Mouse (Mus musculus) MN1 (cell line): ENCODE results near the gene Gm11639.
"Not testable (repeated sequence)": the region's sequence is repeated elsewhere in the genome, so short reads cannot be mapped to it uniquely, and the experiment has no call there.

Experiments
- DNase-seq: peaks from one replicate; pipeline ENCODE4 v3.0.0-alpha.2; 2016; ENCODE audit warnings: low spot score

Gene Gm11639

DNA sequence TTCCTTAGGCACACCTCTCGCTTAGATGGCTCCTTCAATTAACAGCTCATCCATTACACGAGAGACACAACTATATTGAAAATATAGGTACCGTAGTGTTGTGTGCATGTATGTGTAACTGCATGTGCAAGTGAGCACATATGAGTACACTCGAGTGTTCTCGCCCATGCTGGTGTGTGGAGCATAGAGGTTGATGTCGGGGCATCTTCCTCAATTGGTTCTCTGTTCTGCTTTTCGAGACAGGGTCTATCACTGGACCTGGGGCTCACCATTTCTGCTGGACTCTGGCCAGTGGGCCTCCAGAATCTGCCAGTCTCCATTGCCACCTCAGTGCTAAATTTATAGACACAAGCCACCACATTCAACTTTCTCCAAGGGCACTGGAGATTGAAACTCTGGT, 432.3 kb downstream of the Gm11639 start:
- DNase-seq: no peak

DNA sequence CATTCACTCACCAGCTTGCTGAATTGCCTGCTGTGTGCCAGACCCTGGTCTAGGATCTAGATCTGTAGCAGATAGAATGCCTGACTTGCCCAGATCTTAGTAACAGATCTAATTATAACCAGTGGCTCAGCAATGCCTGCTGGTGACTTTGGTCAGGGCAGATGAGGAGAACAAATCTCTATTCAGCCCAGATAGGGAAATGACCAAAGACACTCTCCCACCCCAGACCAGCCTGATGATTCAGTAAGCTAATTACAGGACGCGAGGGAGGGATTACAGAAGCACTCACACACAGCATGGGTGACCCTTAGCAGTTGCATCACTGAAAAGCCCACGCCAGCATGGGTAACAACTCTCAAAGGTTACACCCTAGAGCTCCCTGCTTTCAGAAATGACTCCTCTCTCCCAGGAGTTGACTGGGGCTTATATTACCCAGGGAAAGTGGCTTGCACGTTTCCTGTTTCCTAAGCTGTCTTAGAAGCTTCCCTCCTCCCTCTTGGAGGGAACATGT, 435.1 kb downstream of the Gm11639 start:
- peak; percentile 73 for DNase-seq

DNA sequence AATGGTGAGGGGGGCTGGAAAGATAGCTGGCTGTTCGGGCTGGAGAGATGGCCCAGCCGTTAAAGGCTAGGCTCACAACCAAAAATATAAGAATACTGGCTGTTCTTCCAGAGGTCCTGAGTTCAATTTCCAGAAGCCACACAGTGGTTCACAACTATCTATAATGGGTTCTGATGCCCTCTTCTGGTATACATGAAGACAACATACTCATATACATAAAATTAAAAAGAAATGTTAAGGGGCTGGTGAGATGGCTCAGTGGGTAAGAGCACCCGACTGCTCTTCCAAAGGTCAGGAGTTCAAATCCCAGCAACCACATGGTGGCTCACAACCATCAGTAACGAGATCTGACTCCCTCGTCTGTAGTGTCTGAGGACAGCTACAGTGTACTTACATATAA, 436.3 kb downstream of the Gm11639 start:
- DNase-seq: not testable (repeated sequence)

DNA sequence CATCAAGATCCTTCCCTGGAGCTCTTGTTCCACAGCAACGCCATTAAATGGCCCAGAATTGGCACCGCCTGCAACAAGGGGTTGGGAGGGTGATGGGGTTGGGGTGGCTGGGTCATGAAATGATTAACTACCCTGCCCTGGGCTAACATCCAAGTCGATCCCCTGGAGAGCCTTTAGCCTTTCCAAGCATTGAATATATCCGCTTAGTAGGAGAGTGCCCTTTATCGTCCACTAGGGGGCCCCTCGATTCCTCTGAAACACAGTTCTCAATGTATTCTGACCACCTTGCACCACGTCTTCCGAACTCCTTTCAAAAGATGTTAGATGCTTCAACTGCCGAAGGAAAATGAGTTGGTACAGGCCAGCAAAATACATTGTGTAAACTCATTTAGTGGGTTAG, 438.5 kb downstream of the Gm11639 start:
- DNase-seq: peak; percentile 59

DNA sequence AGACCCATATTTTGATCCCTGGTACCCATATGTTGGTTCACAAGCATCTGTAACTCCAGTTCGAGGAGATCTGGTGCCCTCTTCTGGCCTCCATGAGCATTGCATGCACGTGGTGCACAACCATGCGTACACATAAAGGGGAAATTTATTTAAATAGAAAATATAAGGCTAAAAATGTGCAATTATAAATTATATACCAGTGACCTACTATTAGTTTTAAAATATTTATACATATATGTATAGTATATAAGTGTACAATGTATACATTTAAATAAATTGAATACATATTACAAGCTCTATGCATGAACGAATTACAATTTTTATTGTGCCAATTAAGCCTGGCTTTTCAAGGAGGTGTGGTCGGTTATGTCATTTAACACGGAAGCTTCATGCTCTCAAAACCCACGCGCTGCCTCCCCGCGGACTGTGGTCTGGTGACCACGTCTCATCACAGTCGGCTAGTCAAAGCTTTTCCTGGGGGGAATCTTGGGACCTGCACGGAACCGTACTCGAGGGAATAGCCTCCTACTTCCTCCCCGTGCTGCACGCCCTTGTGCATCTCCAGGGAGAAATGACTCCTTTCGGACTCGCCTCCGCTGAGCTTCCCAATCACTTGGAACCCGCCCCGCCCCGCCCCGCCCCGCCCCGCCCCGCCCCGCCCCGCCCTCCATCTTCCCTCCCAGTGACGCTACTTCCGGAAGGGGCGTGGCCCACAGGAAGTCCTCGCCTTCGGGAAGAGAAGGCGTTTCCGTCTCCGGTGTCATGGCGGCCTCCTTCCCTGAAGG, 440.4 kb downstream of the Gm11639 start, which contains the start of gene Mettl2:
Mettl2 (plus strand) TSS at position 691 of the 785 bp plus-strand sequence.
- peak; percentile 89 for DNase-seq

DNA sequence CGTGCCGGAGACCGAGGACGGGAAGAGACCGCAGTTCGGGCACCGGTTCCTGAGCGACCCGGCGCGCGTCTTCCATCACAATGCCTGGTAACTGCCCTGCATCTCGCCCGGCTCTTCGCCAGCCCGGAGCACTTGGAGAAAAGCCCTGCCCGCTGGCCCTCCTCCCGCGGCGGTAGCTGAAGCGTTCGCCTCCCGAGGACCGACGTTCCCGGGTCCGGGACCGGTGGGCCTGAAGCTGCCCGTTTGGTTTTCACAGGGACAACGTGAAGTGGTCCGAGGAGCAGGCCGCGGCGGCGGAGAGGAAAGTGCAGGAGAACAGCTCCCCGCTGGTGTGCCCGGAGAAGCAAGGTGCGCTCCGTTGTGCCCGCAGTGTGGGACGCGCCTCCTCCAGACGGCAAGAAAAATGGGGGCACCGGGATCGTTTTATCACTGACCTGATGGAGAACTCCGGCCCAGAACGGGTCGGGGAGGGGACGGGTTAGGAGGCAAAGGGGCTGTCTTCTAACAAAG, 441.1 kb downstream of the Gm11639 start:
- DNase-seq: peak; percentile 30

DNA sequence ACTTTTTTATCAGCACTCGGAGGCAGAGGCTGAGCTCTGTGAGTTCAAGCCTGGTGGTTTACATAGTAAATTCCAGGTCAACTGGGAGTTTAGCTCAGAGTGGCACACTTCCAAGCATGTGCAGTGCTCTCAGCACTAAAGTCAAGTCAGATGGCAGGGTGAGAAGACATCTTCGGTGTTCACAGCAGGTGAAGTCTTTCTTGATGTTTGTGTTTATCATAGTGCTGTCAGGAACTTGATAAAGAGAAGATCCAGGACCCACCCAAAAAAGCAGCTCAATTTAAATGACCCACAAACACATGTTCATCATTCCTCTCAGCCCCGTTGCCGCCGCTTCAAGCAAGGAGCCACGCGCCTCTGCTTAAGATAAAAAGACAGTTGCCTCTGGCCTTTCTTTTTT, 450.2 kb downstream of the Gm11639 start:
- no peak for DNase-seq

DNA sequence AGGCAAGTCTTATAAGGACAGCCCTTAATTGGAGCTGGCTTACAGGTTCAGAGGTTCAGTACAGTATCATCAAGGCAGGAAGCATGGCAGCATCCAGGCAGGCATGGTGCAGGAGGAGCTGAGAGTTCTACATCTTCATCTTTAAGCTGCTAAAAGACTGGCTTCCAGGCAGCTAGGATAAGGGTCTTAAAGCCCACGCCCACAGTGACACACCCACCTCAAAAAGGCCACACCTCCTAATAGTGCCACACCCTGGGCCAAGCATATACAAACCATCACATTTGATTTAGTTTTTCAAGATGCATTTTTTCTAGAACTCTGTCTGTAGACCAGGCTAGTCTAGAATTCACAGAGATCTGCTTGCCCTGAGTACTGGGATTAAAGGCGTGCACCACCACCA, 451.7 kb downstream of the Gm11639 start:
- DNase-seq: not testable (repeated sequence)

DNA sequence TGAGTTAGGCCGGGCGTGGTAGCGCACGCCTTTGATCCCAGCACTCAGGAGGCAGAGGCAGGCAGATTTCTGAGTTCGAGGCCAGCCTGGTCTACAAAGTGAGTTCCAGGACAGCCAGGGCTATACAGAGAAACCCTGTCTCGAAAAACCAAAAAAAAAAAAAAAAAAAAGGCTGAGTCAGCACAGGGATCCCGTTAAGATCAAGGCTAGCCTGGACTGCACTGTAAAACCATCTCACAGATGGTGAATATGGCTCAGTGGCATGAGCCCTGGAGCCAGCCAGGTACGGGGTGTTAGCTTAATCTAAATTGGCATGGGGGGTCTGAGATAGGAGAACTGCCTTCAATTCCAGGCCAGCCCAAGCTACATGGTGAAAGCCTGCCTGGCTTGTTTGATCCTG, 455.0 kb downstream of the Gm11639 start:
- DNase-seq: not testable (repeated sequence)

DNA sequence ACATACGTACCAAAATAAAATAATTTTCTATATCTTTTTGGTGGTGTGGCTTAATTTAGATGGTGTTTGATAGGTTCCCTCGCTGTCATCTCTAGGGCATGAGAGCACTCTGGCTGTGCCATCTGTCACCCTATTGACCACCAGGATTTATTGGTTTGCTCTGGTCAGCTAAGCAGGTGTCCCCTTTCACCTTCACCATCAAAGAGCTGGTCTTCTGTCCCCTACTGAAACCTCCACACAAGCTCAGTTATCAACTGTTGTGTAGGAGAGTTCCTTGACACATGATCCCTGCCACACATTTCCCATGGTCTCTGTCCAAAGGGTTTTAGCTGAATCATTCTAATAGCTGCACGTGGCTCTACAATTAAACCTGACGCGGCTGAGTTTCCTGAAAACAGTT, 455.6 kb downstream of the Gm11639 start:
- no peak for DNase-seq

DNA sequence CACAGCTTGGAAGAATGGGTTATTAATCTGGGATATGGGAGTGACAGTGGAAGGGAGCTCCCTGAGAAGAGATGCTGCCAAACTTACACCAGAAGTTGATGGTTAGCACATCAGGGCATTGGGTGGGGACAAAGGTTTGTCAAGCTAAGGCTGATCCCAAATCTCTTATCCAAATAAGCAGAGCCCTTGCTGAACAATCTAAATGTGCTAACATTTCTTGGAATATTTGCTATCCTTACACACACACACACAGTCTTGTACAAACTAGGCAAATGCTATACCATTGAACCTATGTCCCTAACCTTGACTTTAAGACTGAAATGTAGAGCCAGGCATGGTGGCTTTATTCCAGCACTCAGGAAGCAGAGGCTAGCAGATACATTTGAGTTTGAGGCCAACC, 458.1 kb downstream of the Gm11639 start:
- DNase-seq: no peak

DNA sequence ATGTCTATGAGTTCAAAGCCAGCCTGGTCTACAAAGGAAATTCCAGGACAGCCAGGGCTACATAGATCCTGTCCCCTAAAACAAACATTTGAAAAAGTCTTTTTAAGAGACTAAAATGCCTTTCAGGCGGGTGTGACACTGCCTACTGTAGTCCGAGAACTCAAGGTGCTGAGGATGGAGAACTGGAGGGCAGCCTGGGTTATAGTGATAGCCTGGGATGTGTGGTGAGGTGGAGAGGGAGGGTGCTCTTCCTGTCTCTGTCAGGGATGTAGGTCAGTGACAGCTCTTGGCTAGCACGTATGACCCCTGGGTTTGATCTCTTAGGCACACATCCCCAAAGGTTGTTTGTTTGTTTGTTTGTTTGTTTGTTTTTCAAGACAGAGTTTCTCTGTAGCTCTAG, 458.6 kb downstream of the Gm11639 start:
- no peak for DNase-seq

DNA sequence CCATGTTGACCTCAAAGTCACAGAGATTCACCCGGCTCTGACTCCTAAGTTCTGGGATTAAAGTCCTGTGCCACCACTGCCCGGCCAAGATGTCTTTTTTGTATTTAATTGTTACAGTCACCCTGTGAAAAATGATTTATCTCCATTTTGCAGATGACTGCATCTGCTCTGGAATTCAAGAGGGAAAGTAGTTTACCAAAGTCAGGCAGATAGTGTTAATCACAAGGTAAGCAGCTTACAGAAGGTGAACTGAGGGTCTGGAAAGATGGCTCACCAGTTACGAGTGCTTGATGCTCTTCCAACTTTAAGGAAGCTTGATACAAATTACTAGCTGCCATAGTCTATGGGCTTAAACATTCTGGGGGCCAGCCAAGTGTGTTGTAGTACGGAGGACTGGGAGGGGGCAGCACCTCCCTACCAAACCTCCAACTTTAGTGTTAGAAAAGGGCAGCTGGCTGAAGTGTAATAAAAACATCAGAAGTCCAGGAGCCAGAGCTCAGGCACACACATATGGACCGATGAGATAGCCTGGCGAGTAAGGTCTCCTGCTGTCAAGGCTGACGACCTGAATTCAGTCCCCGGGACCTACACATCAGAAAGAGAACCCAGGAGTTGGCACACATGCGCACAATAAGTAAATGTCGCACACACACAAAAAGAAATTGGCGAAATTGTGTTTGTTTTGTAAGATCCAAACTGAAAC, 459.2 kb downstream of the Gm11639 start:
- DNase-seq: no peak

DNA sequence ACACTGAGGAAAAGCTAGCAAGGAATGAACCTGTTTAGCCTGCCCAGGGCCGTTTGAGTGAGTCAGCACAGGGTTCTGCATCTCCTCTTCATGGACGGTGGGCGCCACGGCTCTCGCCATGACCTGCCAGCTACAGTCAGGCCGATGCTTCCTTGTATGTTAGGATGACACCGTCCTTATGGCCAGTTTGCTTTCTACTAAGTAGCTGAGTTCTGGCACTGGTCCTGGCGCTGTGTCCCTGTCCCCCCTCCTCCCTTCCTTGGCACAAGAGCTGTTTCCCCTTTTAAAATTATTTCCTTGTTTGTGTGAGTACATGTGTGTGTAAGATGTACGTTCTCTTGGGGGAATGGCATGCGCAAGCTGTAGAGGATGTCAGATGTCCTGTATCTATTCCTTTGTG, 459.7 kb downstream of the Gm11639 start:
- no peak for DNase-seq

DNA sequence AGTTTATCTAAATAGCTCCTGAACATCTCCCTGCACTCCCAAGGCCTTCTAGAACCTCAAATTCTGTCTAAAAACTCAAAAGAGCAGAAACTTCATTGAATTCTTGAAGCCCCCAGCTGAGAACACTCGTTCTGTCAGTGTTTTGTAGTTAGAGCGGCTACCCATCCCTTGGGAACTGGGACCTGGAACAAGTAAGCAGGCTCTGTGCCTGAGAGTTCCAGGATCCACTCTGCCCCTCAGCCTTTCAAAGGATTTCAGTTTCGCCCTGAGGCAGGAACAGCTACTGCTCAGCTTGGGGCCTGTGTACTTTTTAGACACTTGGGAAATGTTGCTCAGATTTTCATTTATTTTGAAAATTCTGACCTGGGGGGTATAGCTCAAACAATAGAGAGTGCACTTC, 461.1 kb downstream of the Gm11639 start, which contains the start of gene Gm10842:
Gm10842 (plus strand) TSS at position 301 of the 400 bp plus-strand sequence.
- DNase-seq: no peak

DNA sequence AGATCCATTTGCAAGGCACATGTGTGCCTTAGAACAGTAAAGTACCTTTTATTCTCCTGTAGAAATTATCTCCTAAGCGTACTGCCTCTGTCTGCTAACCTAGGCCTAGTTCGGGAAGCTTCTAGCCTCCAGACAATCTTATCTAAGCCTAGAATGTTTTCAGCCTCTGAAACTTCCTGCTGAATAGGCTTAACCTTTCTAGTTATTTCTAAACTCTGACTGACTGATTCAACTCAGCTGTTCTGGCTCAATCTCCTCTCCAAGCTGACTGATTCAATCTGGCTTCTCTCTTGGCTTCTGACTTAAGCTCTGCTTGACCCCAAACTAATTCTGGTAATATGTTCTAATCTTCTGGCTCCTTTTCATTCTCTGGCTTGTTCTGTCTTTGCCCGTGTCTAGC, 463.8 kb downstream of the Gm11639 start:
- DNase-seq: no peak

DNA sequence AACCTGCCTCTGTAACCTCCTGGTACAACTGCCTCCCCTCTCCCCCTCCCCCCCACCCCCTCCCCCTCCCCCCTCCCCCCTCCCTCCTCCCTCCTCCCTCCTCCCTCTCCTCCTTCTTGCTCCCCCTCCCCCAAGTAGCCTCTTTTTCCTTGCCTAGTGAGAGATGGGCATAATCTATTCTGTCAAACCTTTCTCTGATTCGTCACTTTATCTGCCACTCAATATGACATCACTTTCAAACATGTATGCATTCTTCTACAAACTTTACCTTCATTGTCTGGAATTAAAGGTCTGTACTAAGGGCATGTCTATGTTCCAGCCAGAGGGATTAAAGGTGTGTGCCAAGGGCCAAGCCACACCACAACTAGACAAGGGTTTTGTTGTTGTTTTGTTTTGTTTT, 464.3 kb downstream of the Gm11639 start:
- DNase-seq: no peak

DNA sequence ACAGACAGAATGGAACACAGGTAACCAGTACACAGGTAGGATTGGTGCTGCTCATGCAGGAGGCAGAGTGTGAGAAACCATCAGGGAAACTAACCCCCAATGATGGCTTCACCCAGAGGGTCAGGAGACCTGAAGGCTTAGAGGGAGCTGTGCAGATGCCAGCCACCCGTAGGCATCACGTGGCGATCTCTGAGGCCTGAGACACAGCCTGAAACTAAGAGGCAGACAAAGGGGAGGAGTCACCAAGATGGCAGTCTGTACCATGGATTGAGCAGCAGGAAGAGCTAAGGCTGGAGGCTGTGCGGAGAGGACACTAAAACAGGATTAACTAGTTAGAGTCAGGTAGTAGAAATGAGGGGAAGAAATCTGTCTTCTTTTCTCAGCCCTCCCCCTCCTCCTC, 465.2 kb downstream of the Gm11639 start:
- no peak for DNase-seq

DNA sequence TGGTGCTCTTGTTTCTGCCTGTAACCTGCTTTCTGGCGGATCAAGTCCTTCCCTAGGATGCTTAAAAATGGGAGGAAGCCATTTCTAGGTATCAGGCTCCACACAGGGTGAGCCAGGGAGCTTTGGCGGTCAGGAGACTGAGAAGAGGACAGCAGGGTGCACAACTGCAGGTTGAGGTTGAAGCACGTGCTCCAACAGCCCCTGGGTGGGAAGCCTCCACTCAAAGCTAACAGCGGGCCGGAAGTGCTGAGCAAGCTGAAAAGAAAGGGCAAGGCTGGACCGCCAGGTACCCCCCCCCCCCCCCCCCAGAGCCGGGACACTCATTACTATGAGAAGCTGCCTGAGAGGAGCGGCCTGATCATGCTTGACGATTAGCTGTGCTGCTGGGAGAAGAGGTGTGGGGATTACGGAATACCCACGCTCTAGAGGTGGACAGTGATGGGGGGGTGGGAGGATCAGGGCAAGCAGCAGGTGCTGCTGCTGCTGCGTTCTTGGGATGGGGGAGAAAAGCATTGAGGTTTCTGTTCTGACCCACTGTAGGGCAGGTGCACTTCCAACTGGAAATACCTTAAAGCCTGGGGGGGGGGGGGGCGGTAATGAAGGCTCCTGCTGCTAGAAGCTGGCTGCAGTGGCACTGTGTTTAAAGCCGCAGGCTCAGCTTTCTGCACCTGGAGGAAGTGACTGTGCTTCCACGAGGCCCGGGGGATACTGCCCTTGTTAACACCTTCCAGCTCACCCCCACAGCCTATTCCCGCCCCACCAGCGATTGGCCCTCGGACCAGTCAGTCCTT, 465.9 kb downstream of the Gm11639 start:
- DNase-seq: no peak

DNA sequence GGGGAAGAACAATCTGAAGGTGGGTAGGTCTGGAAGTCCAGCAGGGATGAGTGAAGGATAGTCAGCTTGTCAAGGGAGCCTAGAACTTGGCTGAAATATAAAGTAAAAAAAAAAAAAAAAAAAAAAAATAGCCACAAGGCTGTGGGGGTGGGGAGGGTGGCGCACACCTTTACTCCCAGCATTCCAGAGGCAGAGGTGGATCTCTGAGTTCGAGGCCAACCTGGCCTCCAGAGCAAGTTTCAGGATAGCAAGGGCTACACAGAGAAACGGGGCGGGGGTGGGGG, 466.5 kb downstream of the Gm11639 start:
- no peak for DNase-seq

DNA sequence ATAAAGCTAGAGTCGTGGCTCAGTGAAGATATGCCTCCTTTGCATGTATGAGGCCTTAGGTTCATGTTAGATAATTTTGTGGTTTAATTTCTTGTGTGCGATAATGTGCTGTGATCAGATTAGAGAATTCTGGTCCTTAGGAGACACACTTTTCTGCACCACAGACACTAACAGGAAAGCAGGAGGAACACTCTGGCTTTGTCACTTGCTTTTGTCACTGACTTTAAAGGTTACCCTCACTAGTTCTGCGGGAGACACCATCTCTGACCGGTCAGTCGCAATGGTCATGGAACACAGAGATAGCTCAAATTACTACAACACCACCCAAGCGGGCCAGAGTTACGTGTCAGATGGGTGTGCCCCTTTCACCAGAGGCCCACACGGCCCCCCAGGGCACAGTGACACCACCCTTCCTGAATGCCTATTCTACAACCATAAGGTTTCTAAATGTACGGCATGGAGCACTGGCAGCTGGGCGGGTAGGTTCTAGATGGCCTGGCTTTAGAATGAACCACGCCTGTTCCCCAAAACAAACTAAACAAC, 466.9 kb downstream of the Gm11639 start:
- DNase-seq: no peak
